Mouse (Mus musculus) liver (tissue): ENCODE data around the gene Plekhm2.

ENCODE experiments used
- DNase-seq: peaks from one replicate; pipeline ENCODE4 v3.0.0-alpha.2; 2020; ENCODE audit warnings: mixed read lengths

Plekhm2 gene

DNA sequence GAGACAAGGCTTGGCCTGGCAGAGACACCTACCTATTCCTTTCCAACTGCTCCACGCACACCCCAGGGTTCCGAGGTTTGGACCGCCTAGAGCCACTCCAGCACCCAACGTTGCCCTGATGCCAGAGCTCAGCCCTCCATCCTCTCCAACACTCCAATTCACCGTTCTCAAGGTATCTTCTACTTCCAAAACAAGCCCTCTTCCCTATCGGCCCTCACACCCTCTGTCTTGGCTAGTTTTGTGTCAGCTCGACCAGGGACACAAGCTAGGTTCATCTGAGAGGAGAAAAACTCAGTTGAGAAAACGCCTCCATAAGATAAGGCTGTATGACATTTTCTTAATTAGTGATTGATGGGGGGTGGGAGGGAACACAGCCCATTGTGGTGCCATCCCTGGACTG is at the start of gene Plekhm2:
Gene Plekhm2 (minus strand): TSS at position 101 of the 400 bp plus-strand sequence.
- DNase-seq, result no peak

DNA sequence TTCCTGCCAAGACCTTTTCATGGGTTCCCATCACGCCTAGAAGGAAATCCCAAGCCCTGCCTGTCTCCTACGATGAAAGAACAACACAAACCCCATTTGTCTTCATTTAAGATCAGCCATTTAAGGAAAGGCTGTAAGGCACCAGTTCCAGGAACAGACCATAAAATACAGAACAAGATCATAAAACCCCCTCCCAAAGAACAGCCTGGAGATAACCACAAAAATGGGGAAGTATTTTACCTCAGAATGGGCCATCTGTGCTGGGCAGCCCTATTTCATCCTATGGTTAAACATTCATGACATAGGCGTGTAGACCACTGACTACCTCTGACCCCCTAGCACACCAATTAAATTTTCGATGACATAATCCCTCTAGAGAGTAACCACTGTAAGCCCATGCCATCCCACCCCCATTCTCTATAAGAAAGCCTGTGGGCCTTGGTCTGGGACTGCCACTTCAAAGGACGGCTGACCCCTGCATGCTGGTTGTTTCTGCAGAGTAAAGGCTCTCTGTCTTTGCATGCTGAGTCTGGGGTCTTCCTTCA is 49.0 kb upstream of the Plekhm2 start:
- DNase-seq, result no peak

DNA sequence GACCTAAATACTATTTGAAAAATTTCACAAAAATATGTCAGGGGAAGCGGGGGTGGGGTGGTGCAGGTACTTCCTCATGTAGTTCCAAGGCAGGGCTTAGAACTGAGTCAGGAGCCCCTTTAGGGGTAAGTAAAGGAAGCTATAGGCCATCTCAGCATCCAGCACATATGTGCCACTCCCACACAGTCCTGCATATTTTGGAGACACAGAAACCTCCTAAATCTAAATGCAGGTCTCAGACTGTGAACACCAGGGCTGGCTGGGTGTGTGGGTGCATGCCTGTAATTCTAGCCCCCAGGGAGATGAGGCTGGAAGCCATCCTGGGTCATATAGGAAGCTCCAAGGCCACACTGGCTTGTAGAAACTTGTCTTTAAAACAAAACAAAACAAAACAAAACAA is 46.6 kb upstream of the Plekhm2 start:
- no peak for DNase-seq

DNA sequence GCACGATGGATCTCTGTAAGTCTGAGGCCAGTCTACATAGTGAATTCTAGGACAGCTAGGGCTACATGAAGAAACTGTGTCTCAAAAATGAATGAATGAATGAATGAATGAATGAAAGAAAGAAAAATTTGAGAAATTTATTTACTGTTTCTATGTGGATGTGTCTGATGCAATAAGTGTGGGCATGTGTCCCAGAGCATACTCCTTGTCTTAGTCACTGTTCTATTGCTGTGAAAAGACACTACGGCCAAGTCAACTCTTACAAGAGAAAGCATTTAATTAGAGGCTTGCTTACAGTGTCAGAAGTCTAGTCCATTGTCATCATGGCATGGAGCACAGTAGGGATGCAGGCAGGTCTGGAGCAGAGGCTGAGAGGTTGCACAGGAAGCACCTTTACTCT is 44.3 kb upstream of the Plekhm2 start:
- DNase-seq, result no peak

DNA sequence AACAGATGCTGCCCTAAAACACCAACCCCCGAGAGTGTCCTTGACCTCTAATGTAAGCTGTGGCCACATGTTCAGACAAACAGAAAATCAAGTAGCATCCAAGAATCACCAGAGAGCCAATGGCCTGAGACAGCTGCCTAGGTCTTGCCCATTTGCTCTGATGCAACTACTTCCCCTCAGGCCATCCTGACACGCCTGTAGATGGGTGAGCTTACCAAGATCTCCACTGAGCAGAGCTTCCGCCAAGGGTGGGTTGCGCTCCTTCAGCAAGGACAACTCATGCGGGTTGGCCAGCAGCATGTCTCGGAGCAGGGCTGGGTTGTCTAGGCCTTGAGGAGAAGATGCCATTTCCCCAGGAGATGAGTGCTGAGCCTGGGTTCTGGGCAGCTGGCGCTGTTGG is 43.3 kb upstream of the Plekhm2 start:
- DNase-seq, result no peak

DNA sequence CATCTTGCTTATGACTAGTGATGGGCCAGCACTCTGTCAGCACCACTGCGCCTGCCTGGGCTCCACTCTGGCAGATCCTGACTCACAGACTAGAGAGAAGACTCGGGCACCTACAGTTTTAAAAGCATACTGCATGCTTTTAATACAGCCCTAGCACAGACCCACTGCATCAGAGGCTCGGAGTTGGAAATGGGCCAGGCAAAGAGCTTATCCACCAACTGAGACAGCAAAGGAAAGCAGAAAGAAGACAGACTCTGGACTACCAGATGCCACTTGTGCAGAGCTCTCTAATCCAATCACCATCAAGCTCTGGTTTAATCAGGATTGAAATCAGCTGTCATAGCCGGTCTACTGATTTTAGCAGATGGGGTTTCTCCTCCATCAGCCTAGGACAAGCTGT is 40.6 kb upstream of the Plekhm2 start:
- DNase-seq, result no peak

DNA sequence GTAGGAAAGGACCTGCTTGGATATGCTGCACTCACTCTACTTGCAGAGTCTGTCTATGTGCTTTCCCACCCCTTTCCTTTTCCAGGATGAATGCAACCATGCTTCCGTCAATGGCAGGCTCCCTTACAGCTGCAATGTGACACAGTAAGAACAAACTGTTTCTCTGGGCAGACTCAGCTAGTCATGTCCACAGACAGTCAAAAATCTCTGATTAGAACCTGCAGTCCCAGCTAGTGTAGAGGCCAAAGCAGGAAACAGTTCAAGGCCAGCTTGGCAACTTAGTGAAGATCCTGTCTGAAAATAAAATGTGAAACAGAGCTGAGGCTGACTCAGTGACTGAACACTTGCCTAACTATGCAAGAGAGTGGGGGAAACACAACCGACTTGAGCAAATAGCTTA is 39.9 kb upstream of the Plekhm2 start:
- no peak for DNase-seq

DNA sequence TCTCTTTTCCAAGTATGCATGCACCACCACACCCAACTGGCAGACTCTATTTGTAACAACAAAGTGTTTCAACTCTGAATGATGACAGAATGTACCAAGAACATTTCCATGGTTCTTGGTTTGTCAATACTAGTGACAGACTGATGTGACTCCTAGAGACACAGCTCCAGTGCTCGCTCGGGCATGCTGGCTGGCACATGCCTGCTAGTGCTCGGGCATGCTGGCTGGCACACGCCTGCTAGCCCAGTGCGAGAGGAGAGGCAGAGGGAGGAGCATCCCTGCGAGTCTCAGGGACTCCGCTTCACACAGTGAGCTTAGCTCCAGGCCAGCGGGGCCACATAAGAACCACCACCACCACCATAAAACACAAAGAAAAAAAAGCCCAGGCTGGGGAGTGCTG is 30.0 kb upstream of the Plekhm2 start:
- no peak for DNase-seq

DNA sequence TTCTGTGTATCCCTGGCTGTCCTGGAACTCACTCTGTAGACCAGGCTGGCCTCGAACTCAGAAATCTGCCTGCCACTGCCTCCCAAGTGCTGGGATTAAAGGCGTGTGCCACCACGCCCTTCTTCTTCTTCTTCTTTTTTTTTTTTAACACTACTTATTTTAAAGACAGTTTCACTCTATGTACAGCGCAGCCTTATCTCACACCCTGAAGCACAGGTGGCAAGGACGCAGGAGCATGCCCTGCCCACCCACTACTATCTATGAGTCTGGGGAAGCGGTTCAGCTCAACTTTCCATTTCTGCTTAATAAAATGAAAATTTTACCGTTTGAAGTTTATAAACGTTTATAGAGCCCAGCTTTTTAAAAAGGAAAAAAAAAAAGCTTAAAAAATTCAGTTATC is 23.8 kb upstream of the Plekhm2 start:
- no peak for DNase-seq

DNA sequence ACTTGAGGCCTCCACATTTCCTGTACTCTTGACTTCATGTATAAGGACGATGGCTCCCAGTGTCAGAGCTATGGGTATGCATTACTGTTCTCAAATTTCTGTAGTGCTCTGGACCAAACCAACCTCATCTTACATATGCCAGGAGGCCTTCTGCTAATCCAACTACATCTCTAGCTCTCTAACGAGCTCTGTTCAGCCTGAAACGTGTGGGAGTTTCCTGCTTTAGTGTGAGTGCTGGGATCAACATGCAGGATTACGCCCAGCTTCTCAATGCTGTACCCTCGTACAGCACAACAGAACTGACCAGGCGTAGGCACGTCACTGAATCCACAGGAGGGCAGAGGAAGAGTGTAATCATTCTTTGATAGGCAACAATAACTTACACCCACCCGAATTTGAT is 21.8 kb upstream of the Plekhm2 start:
- no peak for DNase-seq

DNA sequence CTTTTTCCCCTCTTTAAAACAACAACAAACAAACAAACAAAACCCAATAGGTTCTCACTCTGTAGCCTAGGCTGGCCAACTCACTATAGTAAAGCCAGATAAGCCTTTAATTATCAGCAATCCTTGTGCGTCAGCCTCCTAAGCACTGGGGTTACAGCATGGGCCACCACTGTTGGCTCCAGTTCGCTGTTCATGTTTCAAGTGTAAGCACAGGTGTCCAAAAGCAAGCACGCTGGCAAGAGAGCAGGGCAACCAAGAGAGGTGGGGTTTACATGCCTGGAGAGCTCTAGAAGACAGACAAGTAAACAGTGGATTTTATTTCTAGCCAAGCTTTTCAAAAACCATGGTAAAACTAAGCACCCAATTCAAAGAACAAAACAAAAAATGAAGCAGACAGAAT is 21.4 kb upstream of the Plekhm2 start:
- no peak for DNase-seq

DNA sequence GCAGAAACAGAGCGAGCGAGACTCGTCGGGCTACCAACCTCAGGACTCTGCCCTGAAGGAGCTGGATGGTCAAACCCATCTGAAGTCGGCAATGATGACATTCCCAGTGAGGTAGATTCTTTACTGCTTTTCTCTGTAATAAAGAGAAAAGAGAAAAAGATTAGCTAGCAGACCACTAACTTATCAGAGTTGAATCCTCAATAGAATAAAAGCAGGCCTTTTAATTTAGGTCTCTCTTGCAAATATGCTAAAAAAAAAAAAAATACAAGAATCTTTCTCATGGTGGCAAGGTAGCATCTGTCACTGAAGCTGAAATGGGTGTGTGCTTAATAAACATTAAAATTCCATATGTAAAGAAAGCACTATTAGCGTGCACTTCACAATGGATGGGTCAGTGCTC is 20.8 kb upstream of the Plekhm2 start, which contains the start of gene Rsc1a1:
Gene Rsc1a1 (minus strand): TSS at position 101 of the 400 bp plus-strand sequence.
- DNase-seq, result no peak

DNA sequence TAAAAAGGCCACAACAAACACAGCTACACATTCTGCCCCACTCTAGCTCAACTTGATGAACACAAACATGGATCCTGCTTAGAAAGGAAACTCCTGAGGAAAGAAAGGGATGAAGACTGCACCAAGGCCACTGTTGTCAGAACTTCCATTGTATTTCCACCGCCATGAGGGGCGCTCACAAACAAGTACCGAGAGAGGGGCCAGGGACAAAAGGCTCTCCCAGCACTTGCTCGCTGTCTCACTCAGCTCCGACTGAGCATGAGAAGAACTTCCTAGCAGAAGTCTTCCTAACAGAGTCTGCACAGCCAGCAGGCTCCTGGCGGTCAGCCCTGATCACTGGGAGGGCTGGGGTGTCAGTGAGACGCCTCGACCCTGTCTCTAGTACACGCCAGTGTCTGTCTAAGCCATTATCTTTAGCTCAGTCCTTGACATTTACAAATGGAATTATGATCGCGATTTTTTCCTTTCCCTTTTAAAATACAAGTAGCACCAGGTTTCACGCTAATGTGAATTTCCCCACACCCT is 18.1 kb upstream of the Plekhm2 start:
- no peak for DNase-seq

DNA sequence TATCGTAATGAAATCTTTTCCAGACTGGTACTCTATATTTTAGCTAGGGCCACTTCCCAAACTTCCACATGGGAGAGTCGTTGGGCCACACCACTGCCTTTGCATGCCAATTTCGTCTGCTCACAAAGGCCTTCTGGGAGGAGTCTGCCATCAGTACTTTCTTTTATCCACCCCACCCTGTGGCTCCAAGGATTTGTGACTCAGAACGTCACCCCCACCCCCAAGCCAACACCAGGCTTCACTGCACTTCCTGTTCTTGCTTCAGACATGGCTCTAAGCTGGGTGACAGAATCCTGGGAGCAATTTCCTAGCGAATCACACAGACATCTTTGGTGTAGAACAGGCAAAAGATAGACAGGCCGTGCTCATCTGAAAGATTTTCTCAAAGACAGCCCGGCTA is 17.1 kb upstream of the Plekhm2 start:
- DNase-seq, result no peak

DNA sequence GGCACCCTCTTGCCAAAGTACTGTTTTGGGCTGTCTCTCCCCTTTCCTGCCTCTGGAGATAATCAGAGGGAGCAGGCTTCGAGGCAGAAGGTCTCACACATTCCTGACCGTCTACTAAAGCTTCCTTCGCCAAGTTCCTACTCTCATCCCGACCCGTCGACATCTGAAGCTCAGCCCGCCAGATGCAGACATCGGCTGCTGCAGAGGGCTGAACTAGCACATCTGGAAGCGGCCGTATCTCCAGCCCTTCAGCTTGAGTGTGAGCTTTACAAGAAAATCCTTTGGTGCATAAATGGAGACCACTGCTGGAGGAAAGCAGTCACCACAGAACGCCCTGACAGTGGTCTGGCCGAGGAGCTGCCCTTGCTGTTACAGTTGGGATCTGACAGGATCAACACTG is 16.2 kb upstream of the Plekhm2 start:
- DNase-seq, result no peak

DNA sequence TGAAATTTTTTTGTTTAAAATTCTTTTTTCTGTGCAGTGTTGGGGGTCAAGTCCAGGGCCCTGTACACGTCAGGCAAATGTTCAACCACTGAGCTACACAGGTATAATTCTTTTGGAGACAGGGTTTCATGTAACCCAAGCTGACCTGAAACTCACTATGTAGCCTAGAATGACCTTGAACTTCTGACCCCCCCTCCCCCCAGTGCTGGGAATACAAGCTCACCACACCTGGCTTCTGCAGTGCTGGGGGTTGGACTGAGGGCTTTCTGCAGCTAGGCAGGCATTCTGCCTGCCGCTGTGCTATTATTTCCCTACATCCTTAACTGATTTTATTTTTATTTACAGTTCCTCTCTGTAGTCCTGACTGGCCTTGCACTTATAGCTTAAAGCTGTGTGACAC is 14.3 kb upstream of the Plekhm2 start:
- DNase-seq, result no peak

DNA sequence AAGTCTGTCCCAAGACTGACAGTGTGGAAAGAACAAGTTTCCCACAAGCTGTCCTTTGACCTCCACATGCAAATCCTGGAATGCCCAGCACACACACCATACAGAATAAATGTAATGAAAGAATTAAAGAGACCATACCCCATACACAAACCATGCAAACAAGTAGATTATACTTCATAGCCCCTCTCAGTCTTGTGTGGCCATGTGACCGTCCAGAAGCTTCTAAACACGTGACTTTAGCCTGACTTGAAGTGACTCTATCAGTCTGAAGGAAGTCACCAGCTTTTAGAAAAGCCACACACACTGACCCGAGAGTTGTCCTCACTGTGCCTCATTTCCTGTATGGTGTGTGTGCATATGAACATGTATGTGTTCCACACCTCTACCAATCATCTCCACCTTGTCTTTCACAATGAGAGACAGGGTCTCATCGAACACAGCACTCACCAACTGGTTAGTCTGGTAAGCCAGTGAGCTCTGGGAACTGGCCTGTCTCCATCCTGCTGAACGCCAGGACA is 11.8 kb upstream of the Plekhm2 start:
- DNase-seq, result no peak

DNA sequence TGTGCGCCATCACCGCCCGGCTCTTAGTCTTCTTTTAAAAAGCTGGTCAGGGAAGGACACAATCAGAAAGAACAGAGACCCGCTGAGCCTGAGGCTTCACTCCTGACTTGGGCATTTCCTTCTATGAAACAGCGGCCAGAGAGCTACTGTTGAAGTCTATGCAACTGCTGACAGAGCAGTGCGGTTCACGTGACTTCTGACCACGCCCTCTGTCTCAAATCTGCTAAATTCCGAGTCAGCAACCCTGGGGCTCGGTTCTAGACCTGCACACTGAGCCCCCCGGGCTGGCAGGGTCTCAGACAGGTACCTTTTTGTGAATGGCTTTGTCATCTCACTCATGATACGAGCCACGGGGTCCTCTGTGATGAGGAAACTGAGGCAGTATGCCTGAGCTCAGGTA is 7.6 kb upstream of the Plekhm2 start:
- no peak for DNase-seq

DNA sequence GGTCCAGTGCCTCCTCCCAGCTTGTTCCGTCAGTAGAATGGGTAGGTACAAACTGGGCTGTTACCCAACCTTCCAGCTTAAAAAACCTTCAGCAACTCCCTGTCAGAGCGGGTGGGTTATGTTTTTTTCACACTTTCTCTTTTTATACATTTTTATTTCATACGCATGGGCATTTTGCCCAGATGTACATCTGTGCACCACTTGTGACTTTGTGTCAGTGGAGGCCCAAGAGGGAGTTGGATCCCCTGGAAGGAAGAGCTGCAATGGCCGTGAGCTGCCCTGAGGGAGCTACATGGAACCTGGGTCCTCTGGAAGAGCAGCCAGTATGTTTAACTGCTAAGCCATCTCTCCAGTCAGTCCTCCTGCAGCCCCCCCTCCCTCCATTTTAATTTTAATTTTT is 6.7 kb upstream of the Plekhm2 start:
- DNase-seq, result no peak

DNA sequence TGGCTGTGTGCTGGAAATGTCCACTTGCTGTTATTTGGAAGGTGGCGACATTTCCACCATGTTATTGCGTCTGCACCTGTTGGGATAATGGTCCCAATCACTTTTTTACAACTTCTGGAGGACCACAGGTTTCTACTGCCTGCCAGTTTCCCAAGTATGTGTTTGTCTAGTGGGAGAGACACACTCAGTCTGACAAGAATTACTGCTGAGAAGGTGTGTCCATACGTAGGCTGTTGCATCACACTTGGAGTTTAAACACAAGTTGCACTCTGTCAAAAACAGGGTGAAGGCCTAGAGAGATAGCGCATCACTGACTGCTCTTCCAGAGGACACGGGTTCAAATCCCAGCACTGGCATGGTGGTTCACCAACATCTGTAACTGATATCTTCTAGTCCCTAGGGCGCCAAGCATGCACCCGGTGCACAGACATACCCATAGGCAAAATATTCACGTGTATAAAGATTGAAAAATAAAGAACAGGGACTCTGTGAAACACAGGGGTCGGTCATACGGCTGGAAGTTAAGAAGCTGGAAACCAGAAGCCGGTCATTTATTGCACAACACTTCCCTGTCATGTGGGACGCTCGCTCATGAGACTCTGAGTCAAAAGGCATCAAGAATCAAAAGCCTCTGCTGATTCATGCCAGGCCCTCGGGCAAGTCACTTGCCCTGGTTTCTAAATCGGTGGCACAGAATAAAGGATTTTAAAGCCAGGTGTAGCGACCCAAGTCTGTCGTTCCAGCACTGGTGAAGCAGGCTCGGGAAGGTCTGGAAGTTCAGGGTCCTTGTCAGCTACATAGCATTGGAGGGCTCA is 5.4 kb upstream of the Plekhm2 start:
- DNase-seq, result no peak

DNA sequence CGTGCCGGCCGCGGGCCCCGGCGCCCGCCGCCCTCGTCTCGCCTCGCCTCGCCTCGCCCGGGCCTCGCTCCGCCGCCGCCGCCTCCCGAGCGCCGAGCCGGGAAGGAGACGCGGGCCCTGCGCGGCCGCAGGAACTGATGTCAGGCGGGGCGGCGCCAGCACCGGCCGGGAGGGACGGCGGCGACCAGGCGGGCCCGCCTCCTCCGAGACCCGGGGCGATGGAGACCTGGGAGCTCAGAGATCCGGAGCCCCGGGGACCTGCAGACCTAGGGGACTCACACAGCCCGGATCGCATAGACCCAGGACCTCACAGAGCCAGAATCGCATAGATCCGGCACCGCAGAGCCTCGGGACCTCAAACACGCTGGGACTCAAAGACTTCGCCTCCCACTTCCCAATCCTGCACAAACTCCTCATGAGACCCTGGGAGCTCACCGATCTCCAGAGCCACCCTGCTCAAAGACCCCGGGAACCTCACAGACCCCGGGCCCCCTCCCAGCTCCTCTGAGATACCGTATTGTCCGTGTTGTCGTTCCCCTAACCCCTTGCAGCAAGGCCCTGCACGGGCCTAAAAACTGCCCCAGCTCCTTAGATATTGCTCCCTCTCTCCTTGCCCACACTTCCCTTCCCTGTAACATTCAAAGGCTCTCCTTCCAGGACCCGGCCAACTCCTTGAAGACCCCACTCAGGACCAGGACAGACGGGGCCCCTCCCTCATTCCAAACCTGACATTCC is 521 bp downstream of the Plekhm2 start:
- DNase-seq, result peak; percentile 85

DNA sequence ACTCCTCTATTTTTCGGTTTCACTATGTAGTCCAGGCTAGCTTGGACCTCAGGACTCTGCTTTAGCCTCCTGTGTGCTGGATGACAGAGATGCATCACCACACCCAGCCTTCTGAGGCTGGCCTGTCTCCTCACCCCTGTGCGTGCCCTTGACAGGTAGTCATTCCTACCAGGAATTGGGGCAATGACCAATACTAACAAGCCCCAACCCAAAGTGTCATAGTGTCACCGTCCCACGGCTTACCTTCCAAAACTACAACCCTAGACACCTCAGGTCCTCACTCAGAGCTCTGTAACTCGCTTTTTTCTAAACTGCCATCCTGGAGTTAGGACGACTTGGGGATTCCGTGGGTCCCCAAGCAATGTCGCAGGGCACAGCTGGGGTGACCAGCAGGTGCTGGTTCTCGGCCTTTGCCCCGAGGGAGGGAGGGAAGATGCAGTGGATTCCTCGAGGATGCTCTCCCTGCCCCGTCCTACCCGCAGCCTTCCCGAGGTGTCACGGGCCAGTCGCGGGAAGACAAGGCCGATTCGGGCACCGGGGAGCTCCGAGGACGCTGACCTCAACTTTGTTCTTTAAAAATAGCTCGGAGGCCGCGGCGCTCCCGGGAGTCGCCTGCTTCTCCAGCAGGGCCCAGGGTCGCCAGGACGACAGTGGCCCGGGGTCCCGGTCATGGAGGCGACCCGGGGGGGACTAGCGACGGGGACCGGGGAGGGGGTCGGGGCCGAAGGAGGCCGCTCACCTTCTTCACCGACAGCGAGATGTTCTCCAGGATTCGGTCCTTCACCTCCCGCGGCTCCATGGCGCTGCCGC is 1.4 kb downstream of the Plekhm2 start:
- peak; percentile 37 for DNase-seq

DNA sequence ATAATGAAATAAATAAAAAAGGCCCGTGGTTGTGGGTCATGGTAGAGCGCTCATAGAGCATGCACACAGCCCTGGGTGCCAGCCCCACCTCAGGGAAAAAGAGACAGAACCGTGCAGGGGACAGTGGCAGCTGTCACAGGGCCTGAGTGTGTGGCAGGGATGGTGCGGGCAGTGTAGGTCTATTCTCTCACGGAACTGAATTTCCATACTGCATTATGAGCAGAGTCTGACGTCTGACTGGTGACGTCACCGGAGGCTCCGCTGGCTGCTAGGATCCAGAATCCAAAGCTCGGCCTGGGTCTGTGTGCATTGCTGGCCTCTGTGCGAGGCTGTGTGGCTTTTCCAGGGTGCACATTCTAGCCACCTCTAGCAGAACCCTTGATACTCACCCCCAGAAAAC is 3.8 kb downstream of the Plekhm2 start:
- no peak for DNase-seq
